12 mouse cellular contexts compared by ENCODE assay signal in genomic region chr19:7302493-7302797, GRCm38 (mm10). TPM values are rescaled to one million over a fixed set of nuclear protein-coding genes. Genes with fewer than 3 reads are reported as not detected.
DNase-seq lines count a peak whose midpoint lies in the region; ATAC-seq and TF ChIP-seq lines count a peak whose summit lies in the region.
"Had no signal": no experiment of that assay in that cellular context is flagged by ENCODE, and none has a peak within 500 bp of the region (broad histone marks: within the 10 kb centered on the region; RNA-seq: fewer than 3 reads in every experiment).

No protein-coding gene starts in this region.

- TF ChIP-seq CTCF in lung, embryonic 14.5 days (IDR thresholded peaks at IDR 0.05; ENCODE audit: low read depth) = no peak

- ATAC-seq in lung, embryonic 14.5 days (ENCODE audit: insufficient read depth) = no peak
- no peak for ATAC-seq in stomach, embryonic 14.5 days (ENCODE audit: insufficient number of reproducible peaks, insufficient read depth, low FRiP score, low read depth)
- no peak for ATAC-seq in midbrain, embryonic 13.5 days
- ATAC-seq: forebrain, embryonic 15.5 days had no signal

- H3K4me3 ChIP-seq in lung, embryonic 14.5 days (ENCODE audit: low read depth, low read length) = no peak overlapping the region
- no peak overlapping the region for H3K4me3 ChIP-seq in stomach, embryonic 14.5 days (ENCODE audit: low read depth, low read length)
- H3K4me3 ChIP-seq in midbrain, embryonic 13.5 days (replicated peaks) = no peak overlapping the region
- H3K4me3 ChIP-seq: forebrain, embryonic 15.5 days; hindbrain, embryonic 15.5 days had no signal

- no peaks in the 10 kb centered on the region for H3K9me3 ChIP-seq in lung, embryonic 14.5 days (ENCODE audit: low read depth, low read length)
- no peaks in the 10 kb centered on the region for H3K9me3 ChIP-seq in stomach, embryonic 14.5 days (ENCODE audit: control insufficient read depth, low read depth, low read length)
- H3K9me3 ChIP-seq in midbrain, embryonic 13.5 days = no peaks in the 10 kb centered on the region
- H3K9me3 ChIP-seq: forebrain, embryonic 15.5 days; hindbrain, embryonic 15.5 days had no signal

- 74% methylated on average over 1 of the region's 1 CpGs for WGBS in lung, embryonic 14.5 days
- WGBS in stomach, embryonic 14.5 days = 69% methylated on average over 1 of the region's 1 CpGs
- 89% methylated on average over 1 of the region's 1 CpGs for WGBS in midbrain, embryonic 13.5 days

- no peaks in the 10 kb centered on the region for H3K27me3 ChIP-seq in lung, embryonic 14.5 days (ENCODE audit: insufficient read depth, low read length)
- no peaks in the 10 kb centered on the region for H3K27me3 ChIP-seq in stomach, embryonic 14.5 days (ENCODE audit: control insufficient read depth, insufficient read depth, low read length)
- H3K27me3 ChIP-seq in midbrain, embryonic 13.5 days = no peaks in the 10 kb centered on the region
- H3K27me3 ChIP-seq: forebrain, embryonic 15.5 days; hindbrain, embryonic 15.5 days had no signal

- H3K4me1 ChIP-seq in lung, embryonic 14.5 days (ENCODE audit: insufficient read depth) = peaks cover 5% of the 10 kb centered on the region
- H3K4me1 ChIP-seq in stomach, embryonic 14.5 days (ENCODE audit: control insufficient read depth, insufficient read depth, low read length) = peaks cover 31% of the 10 kb centered on the region; the same call in 1 of the 2 replicates
- peaks cover 18% of the 10 kb centered on the region for H3K4me1 ChIP-seq in midbrain, embryonic 13.5 days (replicated peaks)

- H3K36me3 ChIP-seq in lung, embryonic 14.5 days (ENCODE audit: insufficient read depth) = no peaks in the 10 kb centered on the region
- no peaks in the 10 kb centered on the region for H3K36me3 ChIP-seq in stomach, embryonic 14.5 days (ENCODE audit: control insufficient read depth, insufficient read depth, low read length)
- H3K36me3 ChIP-seq in midbrain, embryonic 13.5 days = peaks cover 8% of the 10 kb centered on the region
- H3K36me3 ChIP-seq: forebrain, embryonic 15.5 days; hindbrain, embryonic 15.5 days had no signal

- no peak overlapping the region for H3K9ac ChIP-seq in lung, embryonic 14.5 days
- H3K9ac ChIP-seq in stomach, embryonic 14.5 days (replicated peaks; ENCODE audit: low read depth, low read length) = no peak overlapping the region
- no peak overlapping the region for H3K9ac ChIP-seq in midbrain, embryonic 13.5 days (replicated peaks)
- H3K9ac ChIP-seq: forebrain, embryonic 15.5 days; hindbrain, embryonic 15.5 days had no signal

- H3K4me2 ChIP-seq in lung, embryonic 14.5 days = no peak overlapping the region
- H3K4me2 ChIP-seq in stomach, embryonic 14.5 days (replicated peaks; ENCODE audit: low read depth, low read length) = no peak overlapping the region
- no peak overlapping the region for H3K4me2 ChIP-seq in midbrain, embryonic 13.5 days (replicated peaks)
- H3K4me2 ChIP-seq: forebrain, embryonic 15.5 days; hindbrain, embryonic 15.5 days had no signal

- peak; percentile 92 for DNase-seq in heart, adult 11 months
- no peak for DNase-seq in heart, adult 18-20 months
- no peak for DNase-seq in lung, embryonic 14.5 days
- DNase-seq in lung, postnatal 10 days = no peak
- DNase-seq in kidney, adult 8-10 months = peak; percentile 72 to 82
- no peak for DNase-seq in frontal cortex, postnatal 25 days (ENCODE audit: low spot score in 2 of 2)
- DNase-seq: cerebellum, adult 18-20 months; liver had no signal

- peak overlapping the region; percentile 9; the same call in 1 of the 2 replicates for H3K27ac ChIP-seq in lung, embryonic 14.5 days (ENCODE audit: low read depth)
- peak overlapping the region; percentile 44; the same call in 1 of the 2 replicates for H3K27ac ChIP-seq in stomach, embryonic 14.5 days (ENCODE audit: low read length)
- H3K27ac ChIP-seq in midbrain, embryonic 13.5 days = no peak overlapping the region
- H3K27ac ChIP-seq: hindbrain, embryonic 15.5 days had no signal

RNA-seq across cellular contexts. Expression of gene Rcor2, which starts 35.3 kb away (rescaled TPM):
- 1 to 10 TPM; 4.0 to 6.5 TPM for total RNA-seq in heart, adult 18-20 months (2021)
- 6.0 and 7.9 TPM in 2 replicates for polyA plus RNA-seq in lung, embryonic 14.5 days (2014; fragmentation: Nextera tagmentation; extraction: Ambion mirVana)
- polyA plus RNA-seq in stomach, embryonic 14.5 days (2014; fragmentation: Nextera tagmentation; extraction: Ambion mirVana) = 8.4 and 10.2 TPM in 2 replicates
- 41.1 and 52.8 TPM in 2 replicates for polyA plus RNA-seq in midbrain, embryonic 13.5 days (2015; fragmentation: Nextera tagmentation; extraction: Ambion mirVana)

RNA-seq across cellular contexts. Expression of gene Mark2, which starts 39.2 kb away (rescaled TPM):
- total RNA-seq in heart, adult 18-20 months (2021) = 10 to 100 TPM; 43.3 to 49.9 TPM
- polyA plus RNA-seq in lung, embryonic 14.5 days (2014; fragmentation: Nextera tagmentation; extraction: Ambion mirVana) = 49.2 and 57.8 TPM in 2 replicates
- polyA plus RNA-seq in stomach, embryonic 14.5 days (2014; fragmentation: Nextera tagmentation; extraction: Ambion mirVana) = 54.4 and 63.4 TPM in 2 replicates
- polyA plus RNA-seq in midbrain, embryonic 13.5 days (2015; fragmentation: Nextera tagmentation; extraction: Ambion mirVana) = 40.7 and 47.1 TPM in 2 replicates

Comparison
In these comparisons a context has a peak if more than half of its experiments do, and no peak if none do; other contexts are left out.
1. DNase-seq: peak in heart, adult 11 months (single experiment) and kidney, adult 8-10 months (2 of 2); none in heart, adult 18-20 months (0 of 2), lung, embryonic 14.5 days (single experiment), lung, postnatal 10 days (single experiment) and frontal cortex, postnatal 25 days (0 of 2).